Mouse (Mus musculus) brain, embryonic 14.5 days (tissue): Measurements from ENCODE around the gene Cd69.

Experiments
- CTCF ChIP-seq: fragments of 200-500 bp; IDR thresholded peaks from 2 replicates; pipeline ENCODE4 v1.5.1; 2012; ENCODE audit warnings: inconsistent platforms, mild to moderate bottlenecking, moderate library complexity, borderline replicate concordance; ENCODE audit not compliant: insufficient read depth, insufficient read length; ENCODE audit errors: extremely low read depth
- POLR2A ChIP-seq: fragments of 200-500 bp; IDR thresholded peaks from 2 replicates; pipeline ENCODE4 v1.6.1; 2012; ENCODE audit warnings: mild to moderate bottlenecking, inconsistent platforms, borderline replicate concordance; ENCODE audit not compliant: poor library complexity, insufficient read depth, insufficient read length, severe bottlenecking; ENCODE audit errors: extremely low read depth

DNA sequence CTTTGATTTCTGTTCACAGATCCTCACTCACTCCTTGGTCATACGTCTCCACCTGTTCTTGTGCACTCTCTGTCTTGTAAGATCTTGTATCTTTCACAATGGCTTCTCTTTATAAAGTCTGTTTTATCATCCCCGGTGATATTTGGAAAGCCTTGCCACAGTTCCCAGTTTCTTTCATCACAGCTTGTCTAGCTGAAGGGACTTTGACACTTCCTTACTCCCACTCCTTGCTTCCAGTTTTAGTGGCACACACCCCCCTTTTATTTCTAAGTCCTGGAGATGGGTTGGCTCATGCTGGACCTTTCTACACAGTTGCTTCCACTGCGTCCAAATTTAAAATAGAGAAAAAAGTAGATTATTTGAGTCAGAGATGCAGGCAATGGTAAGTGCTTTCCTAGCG is 20.9 kb downstream of the Cd69 start:
- TF ChIP-seq POLR2A (no peak), CTCF (no peak)
